Mouse (Mus musculus) G1E (cell line): Measurements from ENCODE around the gene Pfn3.

Experiments used
- CTCF ChIP-seq: IDR thresholded peaks from 2 replicates; pipeline ENCODE4 v1.5.1; 2012; ENCODE audit warnings: low read depth, low read length, inconsistent platforms, mixed read lengths
- GATA2 ChIP-seq: IDR thresholded peaks from 2 replicates; pipeline ENCODE4 v1.6.1; 2012; ENCODE audit warnings: low read depth, low read length, inconsistent platforms, borderline replicate concordance

- TF ChIP-seq CTCF (no peak), GATA2 (no peak)
Observed at GRCm38 (mm10) chr13:55451296-55451695, 36.3 kb upstream of the Pfn3 start.
